Mouse (Mus musculus) heart, adult 9 months (tissue): ENCODE results near the gene Dnase1.
"Not testable (repeated sequence)": the region's sequence is repeated elsewhere in the genome, so short reads cannot be mapped to it uniquely, and the experiment has no call there.

ENCODE experiments used
- DNase-seq, 2 experiments: peaks; one replicate each; pipeline ENCODE4 v3.0.0; 2022; ENCODE audit warnings: low spot score in 2 of 2

The Dnase1 gene

GRCm38 (mm10) chr16:4036807-4037206 lies at the start of gene Dnase1:
TSS of gene Dnase1 (plus strand) at chr16:4036942.
- DNase-seq: no peak

GRCm38 (mm10) chr16:3988410-3988809 lies 48.3 kb upstream of the Dnase1 start:
- no peak for DNase-seq

DNA sequence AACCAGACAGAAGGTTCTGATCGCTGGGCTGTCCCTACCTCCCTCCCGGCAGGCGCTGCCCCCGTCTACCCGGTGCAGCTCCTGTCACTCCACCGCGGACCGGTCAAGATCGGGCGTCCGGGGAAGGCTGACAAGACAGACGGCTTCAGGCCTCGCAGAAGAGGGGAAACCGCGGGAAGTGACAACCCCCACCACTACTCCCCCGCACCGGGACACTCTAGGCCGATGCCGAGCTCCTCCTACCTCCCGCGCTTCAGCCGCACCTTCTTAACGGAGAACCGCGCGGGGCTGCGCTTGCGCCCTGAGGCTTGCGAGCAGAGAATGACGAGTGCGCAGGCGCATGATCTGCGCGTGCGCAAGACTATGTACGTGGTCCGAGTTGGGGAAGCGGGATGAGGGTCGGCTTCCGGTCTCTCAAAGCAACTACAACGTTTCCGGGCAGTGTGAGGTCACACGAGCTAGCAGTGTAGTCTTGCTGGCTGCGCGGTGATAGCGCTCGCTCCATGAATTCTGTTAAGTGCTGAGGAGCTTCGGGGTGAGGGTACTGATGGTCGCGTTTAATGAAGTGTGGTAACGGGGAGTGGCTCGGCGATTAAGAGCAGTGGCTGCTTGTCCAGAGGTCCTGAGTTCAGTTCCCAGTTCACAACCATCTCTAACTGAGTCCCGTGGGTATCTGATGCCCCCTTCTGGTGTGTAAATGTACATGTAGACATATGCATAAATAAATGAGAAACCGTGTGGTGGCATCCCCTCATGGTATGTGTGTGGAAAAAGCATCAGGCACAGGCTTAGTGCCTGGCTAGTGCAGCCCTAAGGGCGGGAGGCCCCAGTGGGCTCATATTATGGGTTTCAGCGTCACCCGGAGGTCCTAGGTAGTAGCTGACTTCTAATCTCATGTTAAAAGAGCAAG lies 33.0 kb upstream of the Dnase1 start, which contains the start of gene Slx4:
Gene Slx4 (minus strand): TSS at position 282 of the 910 bp plus-strand sequence.
- peak; percentile 95 for DNase-seq

- DNase-seq: no peak
Measured at GRCm38 (mm10) chr16:4012882-4013570, 23.7 kb upstream of the Dnase1 start.

DNA sequence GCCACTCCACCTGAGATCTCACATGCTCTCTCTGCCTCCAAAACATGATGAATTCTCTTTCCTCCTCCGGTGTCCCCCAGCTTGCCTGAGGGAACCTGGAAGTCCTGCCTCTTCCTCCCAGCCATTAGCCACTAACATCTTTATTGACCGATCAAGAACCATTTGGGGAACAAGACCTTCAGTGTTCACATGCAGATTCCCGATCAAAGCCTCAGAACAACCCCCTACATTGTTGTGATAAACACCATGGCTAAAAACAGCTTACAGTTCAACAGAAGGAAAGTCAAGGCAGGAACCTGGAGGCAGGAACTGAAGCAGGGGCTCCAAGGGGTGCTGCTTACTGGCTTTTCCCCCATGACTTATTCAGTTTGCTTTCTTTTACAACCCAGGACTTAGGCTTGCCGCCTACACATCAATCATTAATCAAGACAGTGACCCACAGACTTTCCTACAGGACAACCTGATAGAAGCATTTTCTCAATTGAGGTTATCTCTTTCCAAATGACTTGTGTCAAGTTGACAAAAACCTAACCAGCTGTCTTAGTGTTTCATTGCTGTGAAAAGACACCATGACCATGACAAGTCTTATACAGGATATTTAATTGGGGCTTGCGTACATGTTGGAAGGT lies 22.6 kb upstream of the Dnase1 start:
- DNase-seq: no peak

DNA sequence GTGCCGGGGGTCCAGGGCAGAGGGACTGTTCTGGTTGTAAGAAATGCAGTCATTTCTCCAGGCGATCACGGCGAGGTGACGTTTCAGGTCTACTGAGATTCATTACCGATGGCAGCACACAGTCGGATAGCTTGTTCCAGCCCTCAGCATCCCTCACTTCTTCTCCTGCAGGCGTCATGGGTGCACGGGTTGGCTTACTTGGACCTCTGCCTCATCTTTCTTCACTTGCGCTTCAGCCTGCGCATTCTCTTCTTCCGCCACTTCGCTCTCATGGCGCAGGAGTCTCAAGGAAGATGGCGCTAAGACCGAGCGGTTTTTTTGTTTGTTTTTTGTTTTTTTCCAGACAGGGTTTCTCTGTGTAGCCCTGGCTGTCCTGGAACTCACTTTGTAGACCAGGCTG lies 20.0 kb upstream of the Dnase1 start:
- not testable (repeated sequence) for DNase-seq

- DNase-seq: not testable (repeated sequence)
Measured at GRCm38 (mm10) chr16:4017466-4017865, 19.3 kb upstream of the Dnase1 start.

DNA sequence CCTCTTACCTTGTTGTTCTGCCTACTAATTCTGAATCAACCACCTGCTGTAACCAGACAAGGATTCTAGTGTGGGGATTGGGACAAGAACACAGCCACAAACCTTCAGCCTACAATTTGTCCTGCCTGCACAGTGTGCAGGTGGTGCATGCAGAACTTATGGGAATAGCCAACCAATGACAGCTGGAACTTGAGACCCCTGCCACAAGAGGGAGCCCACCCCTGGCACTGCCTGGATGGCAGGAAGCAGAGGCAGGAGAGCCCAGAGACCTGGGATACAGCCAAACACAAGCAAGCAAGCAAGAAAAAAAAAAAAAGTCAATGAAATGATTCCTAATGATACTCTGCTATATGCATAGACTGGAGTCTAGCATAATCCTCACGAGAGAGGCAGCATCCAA lies 15.5 kb upstream of the Dnase1 start:
- DNase-seq: no peak

DNA sequence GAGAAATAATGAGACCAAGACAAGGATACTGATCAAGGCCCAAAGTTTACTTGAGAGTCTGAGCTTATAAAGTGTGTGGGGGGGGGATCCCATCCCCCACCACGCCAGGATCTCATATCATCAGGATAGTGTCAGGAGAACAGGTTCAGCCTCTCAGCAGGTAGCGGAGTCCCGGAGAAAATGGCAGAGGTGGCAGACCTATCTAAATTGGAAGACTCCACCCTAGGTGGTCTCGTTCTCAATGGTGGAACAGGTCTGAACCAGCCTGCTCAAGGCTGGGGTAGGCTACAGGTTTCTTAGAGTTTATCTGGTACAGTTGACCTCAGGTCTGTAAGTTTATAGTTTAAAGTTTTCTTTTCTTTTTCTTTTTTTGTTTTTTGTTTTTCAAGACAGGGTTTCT lies 14.0 kb upstream of the Dnase1 start:
- no peak for DNase-seq

DNA sequence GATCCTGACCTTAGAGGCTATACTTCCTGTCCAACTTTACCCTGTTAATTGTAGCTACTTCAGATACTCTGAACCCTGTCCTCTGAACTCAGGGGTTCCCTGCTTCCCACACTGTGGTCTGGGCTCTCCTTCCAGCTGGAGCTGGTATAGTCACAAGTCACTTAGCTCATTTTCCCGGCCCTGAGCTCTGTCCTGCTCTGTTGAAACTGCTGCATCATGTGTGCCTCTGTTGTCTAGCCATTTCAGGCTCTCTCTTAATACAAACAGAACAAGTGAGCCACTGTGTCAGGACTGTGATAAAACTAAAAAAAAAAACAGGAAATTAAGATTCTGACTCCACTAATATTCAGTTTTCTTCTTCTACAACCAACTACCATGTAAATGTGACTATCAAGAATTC lies 10.1 kb upstream of the Dnase1 start:
- no peak for DNase-seq

DNA sequence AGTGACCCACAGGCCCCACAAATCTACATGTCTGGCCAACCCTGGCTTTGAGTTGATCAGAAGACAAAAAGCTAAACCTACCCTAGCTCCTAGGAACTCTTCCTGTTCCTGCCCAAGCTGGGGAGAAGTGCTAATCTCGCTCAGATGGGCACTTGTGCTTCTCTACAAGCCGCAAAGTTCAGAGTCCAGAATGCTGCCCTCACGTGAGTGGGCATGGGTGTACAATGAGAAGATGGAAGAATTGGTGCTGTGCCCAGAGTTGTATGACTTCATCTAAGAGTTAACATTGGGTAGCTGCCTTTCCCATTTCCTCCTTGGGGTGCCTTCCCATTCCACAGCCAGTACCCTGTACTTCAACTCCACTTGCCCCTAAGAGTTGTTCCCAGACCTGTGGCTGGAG lies 9.5 kb upstream of the Dnase1 start:
- no peak for DNase-seq

DNA sequence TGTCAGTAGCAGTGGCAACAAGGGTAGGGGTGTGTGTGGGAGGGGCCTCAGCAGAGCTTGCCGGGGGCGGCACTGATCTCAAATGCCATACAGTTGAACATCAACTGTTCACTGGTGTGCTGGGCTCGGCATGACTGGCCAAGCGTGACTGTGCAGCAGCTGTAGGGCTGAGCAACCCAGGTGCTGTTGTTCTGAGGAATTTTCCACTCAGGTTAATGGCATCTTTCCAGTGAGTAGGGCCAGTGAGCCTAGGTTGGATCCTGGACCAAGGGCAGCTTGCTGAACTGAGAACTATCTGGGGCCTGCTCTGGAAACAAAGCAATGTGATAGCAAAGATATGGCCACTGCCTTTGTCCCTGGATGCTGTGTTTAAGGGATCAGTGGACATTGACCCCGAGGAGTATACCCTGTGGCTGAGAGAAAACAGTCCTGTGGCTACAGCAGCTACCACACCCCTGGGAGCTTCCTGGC lies 7.3 kb upstream of the Dnase1 start:
- no peak for DNase-seq

DNA sequence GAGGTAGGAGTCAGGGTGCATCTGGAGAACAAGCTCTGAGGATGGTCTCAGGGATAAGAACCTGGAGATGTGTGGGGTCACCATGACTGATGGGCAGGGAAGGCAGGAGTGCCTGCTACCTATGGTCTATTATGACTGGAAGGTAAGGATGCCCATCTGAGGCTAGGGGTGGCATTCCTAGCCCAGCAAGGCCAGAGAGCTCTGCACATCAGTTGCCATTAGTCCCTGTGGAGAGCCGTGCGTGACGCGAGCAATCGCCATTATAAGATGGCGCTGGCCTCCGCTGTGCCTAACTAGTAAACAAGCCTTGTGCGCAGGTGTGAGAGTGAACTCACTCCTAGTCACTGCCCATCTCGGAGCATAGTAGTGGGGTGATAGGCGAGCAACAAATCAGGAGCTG lies 6.2 kb upstream of the Dnase1 start:
- DNase-seq: no peak

GRCm38 (mm10) chr16:4031441-4032274 lies 5.1 kb upstream of the Dnase1 start:
- DNase-seq: no peak

- DNase-seq: no peak
Measured at GRCm38 (mm10) chr16:4032341-4032748, 4.4 kb upstream of the Dnase1 start.

DNA sequence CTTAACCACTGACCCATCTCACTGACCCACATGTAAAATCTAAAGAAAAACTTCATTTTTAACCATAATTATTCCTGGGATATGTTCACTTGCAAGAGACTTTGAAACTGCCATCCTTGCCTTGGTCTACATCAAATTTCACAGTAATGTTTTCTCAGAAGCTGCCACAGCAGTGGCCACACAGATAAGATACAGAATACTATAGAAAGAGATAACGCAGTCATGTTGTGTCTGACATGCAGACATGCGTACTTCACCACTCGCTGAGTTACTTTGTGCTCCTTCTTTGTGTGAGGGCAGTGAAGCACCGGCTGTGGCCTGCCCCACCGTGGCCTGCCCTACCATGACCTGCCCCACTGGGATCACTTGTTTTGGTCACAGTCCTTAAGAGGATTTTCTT lies 2.8 kb upstream of the Dnase1 start:
- no peak for DNase-seq

DNA sequence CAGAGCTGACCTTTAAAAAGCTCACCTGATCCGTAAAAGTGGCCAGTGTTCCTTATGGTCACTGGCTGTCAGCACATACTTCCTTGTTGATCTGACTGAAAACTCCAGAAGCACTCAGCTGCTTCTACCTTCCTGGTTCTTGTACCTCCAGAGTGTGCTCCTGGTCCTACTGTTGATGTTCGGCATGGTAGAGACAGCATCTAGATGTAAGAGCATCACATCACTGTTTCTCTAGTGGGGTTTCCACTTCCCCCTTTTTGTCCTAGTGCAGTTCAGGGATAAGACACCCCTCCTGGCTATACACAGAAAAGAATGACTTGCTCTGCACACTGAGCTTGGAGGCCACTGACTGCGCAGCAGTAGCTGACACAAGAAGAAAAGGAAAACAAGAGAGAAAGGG lies 2.3 kb upstream of the Dnase1 start:
- DNase-seq: no peak

- no peak for DNase-seq
Measured at GRCm38 (mm10) chr16:4035575-4035974, 1.2 kb upstream of the Dnase1 start.

DNA sequence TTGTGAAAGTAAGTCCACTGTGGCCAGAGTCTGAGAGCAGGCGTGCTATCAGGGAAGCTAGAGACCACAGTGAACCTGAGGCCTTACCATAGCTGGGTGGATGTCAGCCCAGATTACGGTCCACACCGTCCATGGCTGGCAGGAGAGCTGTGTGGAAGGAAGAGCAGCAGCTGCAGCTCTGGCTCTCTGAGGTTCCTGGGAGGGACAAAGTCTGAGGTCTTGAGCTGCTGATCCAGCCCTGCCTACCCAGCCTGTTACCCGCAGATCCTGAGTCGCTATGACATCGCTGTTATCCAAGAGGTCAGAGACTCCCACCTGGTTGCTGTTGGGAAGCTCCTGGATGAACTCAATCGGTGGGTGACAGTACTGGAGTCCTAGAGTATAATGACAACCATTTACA lies 948 bp downstream of the Dnase1 start:
- DNase-seq: no peak

- no peak for DNase-seq
Measured at GRCm38 (mm10) chr16:4040206-4040605, 3.5 kb downstream of the Dnase1 start.

GRCm38 (mm10) chr16:4041646-4042045 lies 4.9 kb downstream of the Dnase1 start:
- DNase-seq: no peak

- no peak for DNase-seq
Measured at GRCm38 (mm10) chr16:4044093-4044492, 7.4 kb downstream of the Dnase1 start.
